Mouse (Mus musculus) limb, embryonic 15.5 days (tissue): ENCODE results near the gene Mdh2. TPM values are rescaled to one million over a fixed set of nuclear protein-coding genes. Genes with fewer than 3 reads are reported as not detected.

Experiments
- ATAC-seq: fragments of 200-750 bp; cut with Nextera tagmentation; 2 replicates; pipeline ENCODE4 v1.8.0; 2017; ENCODE audit warnings: low read depth, moderate TSS enrichment; ENCODE audit not compliant: insufficient number of reproducible peaks, low FRiP score, low TSS enrichment
- H3K27ac ChIP-seq: fragments of 300-500 bp; sonication (generic); 2 replicates; pipeline ENCODE4 v1.5.1; 2015; ENCODE audit warnings: moderate library complexity, mild to moderate bottlenecking, inconsistent platforms
- H3K27me3 ChIP-seq: fragments of 300-500 bp; sonication (generic); 2 replicates; pipeline ENCODE4 v1.6.1; 2015; ENCODE audit warnings: inconsistent platforms
- H3K36me3 ChIP-seq: fragments of 300-500 bp; sonication (generic); 2 replicates; pipeline ENCODE4 v1.6.1; 2015; ENCODE audit warnings: inconsistent platforms
- H3K4me1 ChIP-seq: fragments of 300-500 bp; sonication (generic); 2 replicates; pipeline ENCODE4 v1.6.1; 2015; ENCODE audit warnings: inconsistent platforms
- H3K4me2 ChIP-seq: fragments of 300-500 bp; sonication (generic); 2 replicates; pipeline ENCODE4 v1.6.1; 2015; ENCODE audit warnings: mild to moderate bottlenecking, inconsistent platforms
- H3K4me3 ChIP-seq: fragments of 300-500 bp; sonication (generic); 2 replicates; pipeline ENCODE4 v1.5.1; 2015; ENCODE audit warnings: mild to moderate bottlenecking, inconsistent platforms
- H3K9ac ChIP-seq: fragments of 300-500 bp; sonication (generic); 2 replicates; pipeline ENCODE4 v1.6.1; 2015; ENCODE audit warnings: inconsistent platforms
- H3K9me3 ChIP-seq: fragments of 300-500 bp; sonication (generic); 2 replicates; pipeline ENCODE4 v1.6.1; 2016; ENCODE audit warnings: inconsistent platforms
- WGBS: fragments of 180-500 bp; shearing (Covaris S2); methylation state at CpG from one replicate; pipeline ENCODE4 v1.1.7; 2015; 5-methylcytosine and 5-hydroxymethylcytosine counted together
- polyA plus RNA-seq: library from polyadenylated mRNA; unstranded; fragments of >200 nt; fragmentation: Nextera tagmentation; extraction: Ambion mirVana; gene quantifications from 2 replicates; pipeline ENCODE4 v1.2.1, GENCODE M21; 2015

Mdh2 gene
- polyA plus RNA-seq: 435 and 486 TPM in 2 replicates

GRCm38 (mm10) chr5:135778471-135779445, at the start of gene Mdh2:
TSS of gene Mdh2 (plus strand) at chr5:135778480.
- H3K27me3 ChIP-seq: no peaks in the 10 kb centered on the region
- peaks cover 31% of the 10 kb centered on the region for H3K4me1 ChIP-seq
- no peaks in the 10 kb centered on the region for H3K9me3 ChIP-seq
- under 1% methylated on average over 70 of the region's 70 CpGs for WGBS
- peak within 1 kb of the TSS; percentile 76 for H3K4me3 ChIP-seq
- peak within 1 kb of the TSS; percentile 92 for H3K27ac ChIP-seq
- peak within 1 kb of the TSS; percentile 79 for H3K4me2 ChIP-seq
- peak; percentile 98 for ATAC-seq
- peaks cover 22% of the 10 kb centered on the region for H3K36me3 ChIP-seq
- H3K9ac ChIP-seq: peak within 1 kb of the TSS; percentile 93

- WGBS: 92% methylated on average over 13 of the region's 13 CpGs
- Histone ChIP-seq H3K4me1 (peaks cover 31% of the 10 kb centered on the region), H3K27me3 (no peaks in the 10 kb centered on the region), H3K4me2 (no peak overlapping the region), H3K27ac (no peak overlapping the region), H3K9me3 (no peaks in the 10 kb centered on the region), H3K36me3 (peaks cover 58% of the 10 kb centered on the region), H3K9ac (no peak overlapping the region), H3K4me3 (no peak overlapping the region)
- ATAC-seq: no peak
Observed at GRCm38 (mm10) chr5:135729351-135729750, 48.9 kb upstream of the Mdh2 start.

GRCm38 (mm10) chr5:135730278-135730677, 48.0 kb upstream of the Mdh2 start:
- H3K4me1 ChIP-seq: peaks cover 22% of the 10 kb centered on the region
- no peak overlapping the region for H3K4me2 ChIP-seq
- no peak overlapping the region for H3K9ac ChIP-seq
- H3K27me3 ChIP-seq: no peaks in the 10 kb centered on the region
- no peaks in the 10 kb centered on the region for H3K9me3 ChIP-seq
- 91% methylated on average over 10 of the region's 10 CpGs for WGBS
- H3K4me3 ChIP-seq: no peak overlapping the region
- H3K36me3 ChIP-seq: peaks cover 68% of the 10 kb centered on the region
- ATAC-seq: no peak
- no peak overlapping the region for H3K27ac ChIP-seq

- Histone ChIP-seq H3K9ac (no peak overlapping the region), H3K27ac (no peak overlapping the region), H3K4me2 (no peak overlapping the region), H3K4me3 (no peak overlapping the region), H3K4me1 (peaks cover 16% of the 10 kb centered on the region), H3K36me3 (peaks cover 74% of the 10 kb centered on the region), H3K9me3 (no peaks in the 10 kb centered on the region), H3K27me3 (no peaks in the 10 kb centered on the region)
- ATAC-seq: no peak
- WGBS: 88% methylated on average over 10 of the region's 10 CpGs
Observed at GRCm38 (mm10) chr5:135730916-135731315, 47.4 kb upstream of the Mdh2 start.

- no peak overlapping the region for H3K4me2 ChIP-seq
- 93% methylated on average over 16 of the region's 16 CpGs for whole genome bisulfite sequencing
- no peak for ATAC-seq
- H3K9me3 ChIP-seq: no peaks in the 10 kb centered on the region
- H3K27me3 ChIP-seq: no peaks in the 10 kb centered on the region
- no peak overlapping the region for H3K4me3 ChIP-seq
- H3K27ac ChIP-seq: no peak overlapping the region
- H3K4me1 ChIP-seq: peaks cover 12% of the 10 kb centered on the region
- peaks cover 78% of the 10 kb centered on the region for H3K36me3 ChIP-seq
- no peak overlapping the region for H3K9ac ChIP-seq
Observed at GRCm38 (mm10) chr5:135731322-135731721, 47.0 kb upstream of the Mdh2 start.

DNA sequence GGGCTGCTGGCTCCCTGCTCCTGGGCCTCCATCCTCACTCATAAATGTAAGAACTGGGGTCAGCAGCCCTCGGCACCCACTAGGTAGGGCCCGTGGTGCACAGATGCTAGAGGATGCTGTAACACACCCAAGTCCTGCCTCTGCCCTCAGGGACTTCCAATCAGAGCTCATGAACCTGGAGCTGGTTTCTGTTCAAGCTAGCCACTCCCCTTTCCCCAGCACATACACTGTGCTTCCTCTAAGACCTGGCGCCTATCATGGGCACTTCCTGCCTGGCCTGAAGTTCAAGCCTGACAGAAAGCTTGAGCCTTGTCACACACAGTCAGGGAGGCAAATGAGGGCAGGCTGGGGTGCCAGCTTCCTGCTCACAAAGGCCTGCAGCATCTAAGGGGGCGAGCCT, 45.2 kb upstream of the Mdh2 start:
- Histone ChIP-seq H3K4me3 (no peak overlapping the region), H3K9me3 (no peaks in the 10 kb centered on the region), H3K27ac (no peak overlapping the region), H3K4me2 (no peak overlapping the region), H3K36me3 (peaks cover 95% of the 10 kb centered on the region), H3K27me3 (no peaks in the 10 kb centered on the region), H3K9ac (no peak overlapping the region), H3K4me1 (no peaks in the 10 kb centered on the region)
- ATAC-seq: no peak
- WGBS: 87% methylated on average over 4 of the region's 4 CpGs

DNA sequence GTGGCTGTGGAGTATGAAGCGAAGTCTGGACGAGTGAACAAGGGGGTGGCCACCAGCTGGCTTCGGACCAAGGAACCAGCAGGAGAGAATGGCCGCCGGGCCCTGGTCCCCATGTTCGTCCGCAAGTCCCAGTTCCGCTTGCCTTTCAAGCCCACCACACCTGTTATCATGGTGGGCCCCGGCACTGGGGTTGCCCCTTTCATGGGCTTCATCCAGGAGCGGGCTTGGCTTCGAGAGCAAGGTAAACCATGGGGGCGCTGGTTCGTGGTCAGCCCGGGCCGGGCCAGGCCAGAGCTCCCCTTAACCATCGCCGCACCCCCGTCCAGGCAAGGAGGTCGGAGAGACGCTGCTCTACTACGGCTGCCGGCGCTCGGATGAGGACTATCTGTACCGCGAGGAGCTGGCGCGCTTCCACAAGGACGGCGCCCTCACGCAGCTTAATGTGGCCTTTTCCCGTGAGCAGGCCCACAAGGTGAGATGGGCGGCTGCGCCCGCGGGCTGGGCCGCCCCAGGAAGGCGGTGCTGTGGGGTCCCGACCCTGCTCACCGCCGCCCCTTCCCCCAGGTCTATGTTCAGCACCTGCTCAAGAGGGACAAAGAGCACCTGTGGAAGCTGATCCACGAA, 44.1 kb upstream of the Mdh2 start:
- H3K4me2 ChIP-seq: no peak overlapping the region
- no peak overlapping the region for H3K9ac ChIP-seq
- ATAC-seq: no peak
- H3K27ac ChIP-seq: no peak overlapping the region
- peaks cover 90% of the 10 kb centered on the region for H3K36me3 ChIP-seq
- H3K4me3 ChIP-seq: no peak overlapping the region
- H3K27me3 ChIP-seq: no peaks in the 10 kb centered on the region
- no peaks in the 10 kb centered on the region for H3K4me1 ChIP-seq
- 95% methylated on average over 42 of the region's 42 CpGs for WGBS
- H3K9me3 ChIP-seq: no peaks in the 10 kb centered on the region

GRCm38 (mm10) chr5:135735741-135736140, 42.5 kb upstream of the Mdh2 start:
- Histone ChIP-seq H3K4me1 (no peaks in the 10 kb centered on the region), H3K4me2 (no peak overlapping the region), H3K4me3 (no peak overlapping the region), H3K9ac (no peak overlapping the region), H3K9me3 (no peaks in the 10 kb centered on the region), H3K27ac (no peak overlapping the region), H3K27me3 (no peaks in the 10 kb centered on the region), H3K36me3 (peaks cover 78% of the 10 kb centered on the region)
- WGBS: 90% methylated on average over 13 of the region's 13 CpGs
- no peak for ATAC-seq

GRCm38 (mm10) chr5:135736544-135736943, 41.7 kb upstream of the Mdh2 start:
- Histone ChIP-seq H3K27me3 (no peaks in the 10 kb centered on the region), H3K4me3 (no peak overlapping the region), H3K27ac (no peak overlapping the region), H3K36me3 (peaks cover 76% of the 10 kb centered on the region), H3K9me3 (no peaks in the 10 kb centered on the region), H3K4me2 (no peak overlapping the region), H3K9ac (no peak overlapping the region), H3K4me1 (no peaks in the 10 kb centered on the region)
- ATAC-seq: no peak
- WGBS: 90% methylated on average over 16 of the region's 16 CpGs

GRCm38 (mm10) chr5:135737154-135737553, 41.1 kb upstream of the Mdh2 start:
- Histone ChIP-seq H3K27ac (no peak overlapping the region), H3K9ac (no peak overlapping the region), H3K4me2 (no peak overlapping the region), H3K36me3 (peaks cover 73% of the 10 kb centered on the region), H3K4me3 (no peak overlapping the region), H3K4me1 (no peaks in the 10 kb centered on the region), H3K9me3 (no peaks in the 10 kb centered on the region), H3K27me3 (no peaks in the 10 kb centered on the region)
- no peak for ATAC-seq
- WGBS: 79% methylated on average over 7 of the region's 7 CpGs

DNA sequence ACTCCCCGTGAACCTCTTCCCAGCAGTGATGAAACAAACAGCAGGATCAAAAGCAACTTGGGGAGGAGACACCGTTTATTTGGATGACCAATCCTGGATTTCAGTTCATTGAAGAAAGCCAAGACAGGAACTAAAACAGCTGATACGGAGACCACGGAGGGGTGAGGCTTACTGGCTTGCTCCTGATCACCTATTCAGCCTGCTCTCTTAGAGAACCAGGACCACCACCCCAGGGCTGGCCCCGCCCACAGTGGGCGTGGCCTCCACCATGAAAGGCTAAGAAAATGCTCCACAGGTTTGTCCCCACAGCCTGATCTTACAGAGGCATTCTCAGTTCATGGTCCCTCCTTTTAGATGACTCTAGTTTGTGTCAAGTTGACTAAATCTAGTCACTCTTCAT, 40.0 kb upstream of the Mdh2 start:
- WGBS: 16% methylated on average over 6 of the region's 6 CpGs
- no peak overlapping the region for H3K9ac ChIP-seq
- no peak overlapping the region for H3K4me2 ChIP-seq
- peaks cover 62% of the 10 kb centered on the region for H3K36me3 ChIP-seq
- ATAC-seq: no peak
- H3K9me3 ChIP-seq: no peaks in the 10 kb centered on the region
- H3K4me1 ChIP-seq: peaks cover 9% of the 10 kb centered on the region
- no peak overlapping the region for H3K4me3 ChIP-seq
- H3K27me3 ChIP-seq: no peaks in the 10 kb centered on the region
- H3K27ac ChIP-seq: no peak overlapping the region

DNA sequence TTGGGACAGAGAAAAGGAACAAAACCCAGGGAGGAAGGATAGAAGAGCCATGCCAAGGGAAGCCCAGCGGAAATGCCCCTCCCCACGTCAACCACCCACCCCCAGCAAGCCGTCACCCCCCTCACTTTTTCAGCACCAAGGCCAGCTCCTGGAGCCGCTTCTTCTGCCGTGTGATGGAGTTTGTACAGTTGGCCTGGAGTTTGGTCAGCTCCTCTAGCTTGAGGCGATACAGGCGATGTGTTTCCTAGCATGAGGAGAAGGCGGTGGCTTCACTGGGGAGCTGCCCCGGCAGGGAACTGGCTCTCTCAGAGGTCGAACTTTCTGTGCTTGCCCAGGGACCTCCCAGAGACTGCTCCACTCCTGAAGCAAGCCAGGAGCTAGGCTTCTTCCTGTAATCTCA, 36.1 kb upstream of the Mdh2 start:
- Histone ChIP-seq H3K36me3 (peaks cover 23% of the 10 kb centered on the region), H3K4me1 (peaks cover 20% of the 10 kb centered on the region), H3K9ac (no peak overlapping the region), H3K9me3 (no peaks in the 10 kb centered on the region), H3K27ac (no peak overlapping the region), H3K4me3 (no peak overlapping the region), H3K4me2 (no peak overlapping the region), H3K27me3 (no peaks in the 10 kb centered on the region)
- ATAC-seq: no peak
- 57% methylated on average over 10 of the region's 10 CpGs for WGBS
